Mouse (Mus musculus): ENCODE results near the gene Nrap.

The Nrap gene

DNA sequence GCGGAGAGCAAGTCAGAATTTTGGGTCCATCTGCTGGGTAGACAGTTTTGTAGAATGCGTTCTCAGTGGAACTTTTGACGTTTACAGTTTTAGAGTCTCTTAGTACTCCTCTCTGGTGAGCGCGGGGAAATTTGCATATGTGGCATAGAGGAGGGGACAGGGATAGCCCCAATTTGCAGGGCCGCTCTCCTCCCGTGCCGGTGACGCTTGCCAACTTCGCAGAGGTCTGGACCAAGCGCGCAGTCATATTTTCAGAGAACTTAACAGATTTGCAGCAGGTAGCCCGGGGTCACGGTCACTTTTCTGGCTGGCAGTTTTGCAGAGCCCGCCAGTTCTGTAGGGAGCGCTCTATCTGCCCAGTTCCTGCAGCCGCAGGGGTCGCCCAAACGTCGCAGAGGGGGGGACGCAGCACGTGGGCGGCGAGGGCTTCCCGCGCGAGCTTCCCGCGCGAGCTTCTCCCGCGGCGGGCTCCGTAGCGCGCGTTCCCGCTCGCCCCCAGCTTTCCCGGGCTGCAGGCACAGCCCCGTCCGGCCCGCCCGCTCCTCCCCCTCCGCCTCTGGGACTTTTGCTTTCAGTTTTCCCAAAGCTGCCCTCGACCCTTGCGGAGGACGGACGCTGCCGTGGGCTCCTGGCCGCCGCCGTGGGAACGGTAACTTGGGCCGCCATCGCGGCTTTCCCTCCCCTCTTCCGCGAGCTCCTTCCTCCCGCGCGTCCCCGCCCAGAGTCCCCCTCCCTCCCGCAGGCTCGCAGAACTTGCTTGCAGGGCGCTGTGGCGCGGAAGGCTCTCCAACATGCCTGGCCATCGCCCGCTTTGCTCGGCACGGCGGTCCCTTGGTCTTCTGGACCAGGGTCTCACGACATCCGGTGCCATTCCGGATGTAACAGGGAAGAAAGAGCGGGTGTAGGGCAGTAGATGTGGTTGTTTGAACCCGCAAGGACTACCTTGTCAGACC is 7.1 kb upstream of the Nrap start, which contains the start of gene Casp7:
Casp7 (plus strand) TSS at position 461 of the 953 bp plus-strand sequence.
- DNase-seq (ENCODE audit: low read depth, low spot score), result peak; percentile 88

DNA sequence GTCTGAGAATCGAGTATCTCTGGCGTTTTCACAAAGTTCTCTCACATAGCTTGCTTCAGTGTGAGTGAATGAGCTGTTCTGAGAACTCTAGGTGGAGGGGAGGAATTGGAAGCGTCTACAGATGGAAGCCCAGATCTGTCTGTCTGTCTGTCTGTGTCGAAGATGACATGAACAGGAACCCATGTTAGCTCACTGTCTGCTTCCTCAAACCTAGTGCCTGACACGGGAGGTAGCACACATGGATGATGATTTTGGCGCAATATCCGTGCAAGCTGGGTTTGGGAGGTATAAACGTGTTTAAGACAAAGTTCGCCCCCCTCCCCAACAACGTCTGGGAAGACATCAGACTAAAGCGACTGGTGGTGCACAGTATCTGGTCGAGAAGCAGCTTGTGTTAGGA is 6.4 kb upstream of the Nrap start:
- DNase-seq (ENCODE audit: low read depth, low spot score), result peak; percentile 63

DNA sequence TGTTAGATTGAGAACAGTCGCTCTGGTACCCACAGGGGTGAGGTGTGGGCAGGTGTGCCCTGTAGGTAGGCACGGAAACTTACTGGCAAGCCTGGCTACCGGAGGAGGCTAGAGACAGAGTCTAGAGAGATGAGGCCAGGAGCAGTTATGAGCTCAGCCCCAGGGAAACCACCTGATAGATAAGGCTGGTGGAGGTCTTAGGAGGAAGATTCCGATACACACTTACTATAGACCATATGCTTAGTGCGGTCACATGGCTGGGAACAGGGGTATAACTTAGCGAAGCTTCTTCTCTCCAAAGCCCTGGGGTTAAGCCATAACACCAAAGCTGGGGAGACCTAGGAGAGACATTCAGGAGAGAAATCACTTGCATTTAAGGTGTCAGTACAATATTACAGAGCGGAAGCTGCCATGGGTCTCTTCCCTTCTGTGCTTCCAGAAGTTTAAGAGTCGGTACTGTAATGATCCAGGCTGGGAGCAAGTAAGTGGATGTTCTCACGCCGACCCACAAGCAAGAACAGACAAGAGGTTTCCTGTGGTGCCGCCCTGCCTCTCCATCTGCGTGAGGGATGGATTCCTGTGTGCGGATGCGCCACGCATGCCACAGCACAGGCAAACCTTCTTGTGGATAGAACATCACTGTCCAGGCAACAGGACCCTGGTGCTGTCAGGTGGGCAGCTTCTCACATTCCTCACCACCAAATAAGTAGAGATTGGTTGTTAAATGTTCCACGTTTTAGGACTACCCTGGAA is 5.5 kb upstream of the Nrap start:
- no peak for DNase-seq (ENCODE audit: low read depth, low spot score)

DNA sequence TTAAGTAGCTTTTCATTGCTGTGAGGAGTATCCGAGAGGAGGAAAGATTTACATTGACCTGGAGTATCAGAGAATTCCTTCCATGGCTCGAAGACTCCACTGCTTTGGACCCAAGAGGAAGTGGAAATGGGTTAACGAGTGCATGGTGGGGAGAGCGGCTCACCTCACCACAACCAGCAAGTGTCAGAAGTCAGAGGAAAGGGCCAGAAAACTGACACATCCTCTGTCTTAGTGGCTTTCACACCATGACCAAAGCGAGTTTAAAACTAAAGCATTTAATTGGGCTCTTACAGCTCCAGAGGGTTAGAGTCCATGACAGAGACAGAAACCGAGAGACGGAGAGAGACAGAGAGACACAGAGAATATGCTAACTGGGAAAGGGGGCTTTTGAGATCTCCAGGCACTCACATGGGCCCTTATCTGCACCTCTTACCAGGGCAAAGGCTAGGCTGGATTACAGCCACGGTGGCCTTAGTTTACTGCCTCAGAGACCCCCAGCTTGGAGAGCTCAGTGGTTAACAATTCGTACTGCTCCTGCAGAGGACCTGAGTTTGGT is 3.6 kb upstream of the Nrap start:
- no peak for DNase-seq (ENCODE audit: low read depth, low spot score)

DNA sequence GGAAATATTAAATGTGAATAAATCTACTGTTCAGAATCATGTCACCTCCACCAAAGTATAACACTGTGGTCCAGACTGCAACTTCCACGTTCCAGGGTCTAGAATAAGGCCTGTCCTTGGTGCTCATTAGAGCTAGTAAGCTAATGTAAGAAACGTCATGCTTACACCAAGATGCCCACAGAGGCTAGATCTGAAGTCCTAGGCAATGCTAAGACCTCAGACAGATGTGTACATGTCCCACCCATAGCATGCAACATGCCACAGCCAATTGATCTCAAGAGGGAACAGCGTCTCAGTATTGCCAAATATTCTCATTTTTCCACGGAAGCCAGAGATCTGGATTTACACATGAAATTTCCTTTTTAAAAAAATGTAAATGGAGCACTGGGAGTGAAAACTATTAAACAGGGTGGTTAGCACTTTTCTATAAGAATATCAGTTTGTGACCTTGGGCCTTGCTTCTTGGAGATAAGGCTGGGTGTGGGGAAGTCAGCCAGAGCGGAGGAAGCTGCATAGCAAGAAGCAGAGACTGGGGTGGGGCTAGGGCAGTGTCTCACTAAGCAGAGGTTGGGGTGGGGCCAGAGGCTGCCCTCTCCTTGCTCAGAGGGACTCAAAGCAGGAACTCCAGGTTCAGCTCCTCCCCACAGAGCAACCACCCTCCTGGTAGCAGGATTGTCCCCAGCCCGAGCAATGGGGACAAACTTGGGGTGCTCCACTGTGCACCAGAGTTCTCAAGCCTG is 1.6 kb upstream of the Nrap start:
- peak; percentile 22 for DNase-seq (ENCODE audit: low read depth, low spot score)

DNA sequence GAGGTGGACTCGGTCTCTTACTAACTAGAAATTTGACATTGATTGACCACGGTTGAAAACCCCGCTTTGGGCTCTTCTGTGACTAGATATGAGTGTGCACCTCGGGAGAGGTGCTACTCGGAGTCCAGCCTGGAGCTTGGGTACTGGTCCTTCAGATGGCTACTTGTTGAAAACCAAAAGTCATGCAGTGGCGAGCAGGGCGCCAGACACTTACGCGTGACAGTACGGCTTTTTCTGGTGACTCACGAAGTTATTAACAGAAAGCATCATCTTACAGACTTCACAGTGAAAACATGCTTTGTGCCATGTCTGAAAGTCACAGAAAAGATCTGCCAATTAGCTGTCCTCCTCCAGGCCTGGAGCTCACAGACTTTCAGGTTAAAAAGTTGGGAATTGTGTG is 661 bp downstream of the Nrap start:
- no peak for DNase-seq (ENCODE audit: low read depth, low spot score)

DNA sequence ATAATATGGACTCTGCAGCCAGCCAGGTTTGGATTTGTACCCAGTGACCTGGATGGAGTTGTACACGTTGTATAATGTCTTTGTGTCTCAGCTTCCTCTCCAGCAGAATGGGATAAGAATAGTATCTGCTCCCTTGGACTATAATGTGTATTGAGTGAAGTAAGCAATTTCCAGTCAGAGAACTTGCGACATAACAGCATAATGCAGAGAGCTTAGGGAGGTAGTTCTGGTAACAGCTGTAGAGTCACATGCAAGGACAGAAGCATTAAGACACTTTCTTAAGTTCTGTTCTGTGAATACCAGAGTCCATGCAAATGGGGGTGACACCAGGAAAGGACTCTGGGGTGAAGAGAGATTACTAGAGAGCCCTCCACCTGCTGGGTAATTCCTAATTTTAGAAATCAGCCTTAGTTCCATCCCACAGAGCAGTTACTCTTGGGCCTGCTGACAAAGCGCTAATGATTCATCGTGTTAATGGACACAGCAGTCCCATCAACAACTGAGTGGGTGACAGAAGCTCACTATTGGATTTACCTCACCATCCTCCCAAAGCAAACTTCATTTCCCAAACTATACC is 2.0 kb downstream of the Nrap start:
- no peak for DNase-seq (ENCODE audit: low read depth, low spot score)

DNA sequence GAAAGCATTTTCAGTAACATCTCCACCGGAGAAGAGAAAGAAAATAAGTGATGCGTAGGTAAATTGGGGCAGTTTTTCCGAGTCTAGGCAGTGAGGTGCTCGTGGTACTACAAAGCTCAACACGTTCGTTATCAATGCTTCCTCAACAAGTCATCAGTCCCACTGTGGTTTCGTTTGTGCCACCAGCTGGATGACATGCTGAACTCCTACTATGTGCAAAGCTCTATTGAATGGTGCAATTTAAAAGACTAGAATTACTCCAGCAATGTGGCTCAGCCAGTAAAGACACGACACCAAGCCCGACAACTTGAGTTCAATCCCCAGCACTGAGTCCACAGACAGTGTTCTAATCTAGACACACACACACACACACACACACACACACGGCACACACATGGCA is 3.7 kb downstream of the Nrap start:
- DNase-seq (ENCODE audit: low read depth, low spot score), result no peak

DNA sequence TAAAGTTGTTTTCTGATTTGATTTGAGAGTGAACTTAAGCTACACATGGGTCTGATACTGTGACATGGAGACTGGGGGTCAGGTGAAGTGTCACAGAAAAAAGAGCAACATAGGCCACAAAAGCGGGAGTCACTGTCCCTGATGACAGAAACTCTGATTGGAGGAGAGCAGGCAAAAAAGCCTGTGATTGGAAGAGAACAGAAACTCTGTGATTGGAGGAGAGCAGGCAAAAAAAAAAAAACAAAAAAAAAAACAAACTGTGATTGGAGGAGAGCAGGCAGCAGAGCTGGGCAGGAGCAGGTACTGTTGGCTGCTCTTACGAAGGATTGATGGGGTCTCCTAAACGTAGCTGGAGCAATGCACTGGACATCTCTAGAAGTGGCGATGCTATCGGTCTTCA is 4.3 kb downstream of the Nrap start:
- no peak for DNase-seq (ENCODE audit: low read depth, low spot score)

DNA sequence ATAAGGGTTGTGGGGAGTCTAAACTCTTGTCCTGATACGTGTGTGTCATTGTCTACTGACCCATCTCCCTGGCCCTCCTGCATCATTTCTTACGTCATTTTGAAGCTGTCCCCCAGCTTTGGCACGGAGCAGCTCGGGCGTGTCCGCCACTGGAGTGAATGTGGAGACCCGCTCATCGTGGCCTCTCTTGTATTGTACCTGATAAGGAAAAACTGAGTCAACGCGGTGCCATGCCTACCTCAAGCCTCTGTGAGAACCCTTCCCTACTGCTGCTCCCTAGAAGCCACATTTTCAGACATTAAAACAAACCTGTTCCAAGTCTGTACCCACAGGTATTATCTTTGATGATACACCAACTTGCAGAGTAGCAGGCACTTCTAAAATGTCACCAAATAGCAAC is 8.4 kb downstream of the Nrap start:
- DNase-seq (ENCODE audit: low read depth, low spot score), result no peak

DNA sequence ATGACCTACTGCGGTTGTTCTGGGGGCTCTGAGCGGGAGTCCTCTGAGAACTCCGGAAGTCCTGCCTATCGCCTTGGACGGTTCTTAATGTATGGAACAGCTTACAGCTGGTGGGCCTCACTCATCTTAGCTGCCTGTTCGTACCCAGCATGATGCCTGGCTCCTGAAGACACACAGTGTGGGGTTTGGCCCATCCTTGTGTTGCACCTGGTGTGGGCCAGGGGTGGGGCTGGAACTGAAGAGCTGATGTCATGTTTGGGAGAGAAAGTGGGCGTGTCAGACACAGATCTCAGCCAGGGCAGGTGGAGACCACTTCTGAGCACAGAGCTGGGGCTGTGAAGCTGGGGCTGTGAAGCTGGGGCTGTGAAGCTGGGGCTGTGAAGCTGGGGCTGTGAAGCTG is 9.5 kb downstream of the Nrap start:
- DNase-seq (ENCODE audit: low read depth, low spot score), result no peak

DNA sequence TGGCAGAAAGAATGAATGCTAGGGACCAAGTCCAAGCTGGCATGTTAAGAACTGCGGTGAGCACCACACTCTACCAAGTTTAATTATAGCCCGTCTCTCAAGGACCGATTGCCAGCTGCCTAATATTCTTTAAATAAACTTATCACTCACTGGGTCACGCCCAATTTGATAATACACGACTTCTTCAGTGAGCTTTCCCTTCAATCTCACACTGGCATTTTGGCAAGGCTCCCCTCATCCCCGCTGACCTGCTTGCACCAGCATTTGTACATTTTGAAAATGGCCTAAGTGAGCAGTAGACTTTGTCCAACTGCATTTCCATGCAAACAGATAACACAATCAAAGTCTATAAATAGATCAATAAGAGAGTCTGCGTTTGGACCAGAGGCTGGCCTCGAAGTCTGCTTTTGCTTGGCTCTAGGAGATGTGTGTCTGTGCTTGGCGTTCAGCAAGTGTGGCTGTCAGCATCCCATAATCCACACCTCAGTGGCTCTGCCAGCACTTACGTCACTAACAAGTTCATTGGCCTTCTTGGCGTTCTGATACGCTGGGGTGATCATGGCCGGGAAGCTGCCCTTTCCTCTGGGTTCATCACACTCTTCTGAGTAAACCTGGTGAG is 11.2 kb downstream of the Nrap start:
- no peak for DNase-seq (ENCODE audit: low read depth, low spot score)

DNA sequence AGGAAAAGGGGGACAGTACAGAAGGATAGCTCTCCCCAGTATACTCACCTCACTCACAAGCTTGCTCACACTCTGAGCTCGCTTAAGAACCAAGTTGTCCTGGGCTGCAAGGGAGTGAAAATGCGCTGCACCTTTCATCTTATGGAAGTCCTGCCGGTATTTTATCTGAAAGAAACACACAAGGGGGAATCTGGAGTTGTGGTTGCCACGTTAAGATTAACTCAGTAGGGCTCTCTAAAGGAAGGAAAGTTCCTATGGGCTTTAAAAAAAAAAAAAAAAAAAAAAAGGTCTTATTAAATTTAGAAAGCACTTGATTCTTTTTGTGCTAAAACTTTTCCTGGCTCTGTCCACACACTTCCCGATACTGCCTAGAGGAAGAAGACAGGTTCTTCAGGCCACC is 11.8 kb downstream of the Nrap start:
- DNase-seq (ENCODE audit: low read depth, low spot score), result no peak

DNA sequence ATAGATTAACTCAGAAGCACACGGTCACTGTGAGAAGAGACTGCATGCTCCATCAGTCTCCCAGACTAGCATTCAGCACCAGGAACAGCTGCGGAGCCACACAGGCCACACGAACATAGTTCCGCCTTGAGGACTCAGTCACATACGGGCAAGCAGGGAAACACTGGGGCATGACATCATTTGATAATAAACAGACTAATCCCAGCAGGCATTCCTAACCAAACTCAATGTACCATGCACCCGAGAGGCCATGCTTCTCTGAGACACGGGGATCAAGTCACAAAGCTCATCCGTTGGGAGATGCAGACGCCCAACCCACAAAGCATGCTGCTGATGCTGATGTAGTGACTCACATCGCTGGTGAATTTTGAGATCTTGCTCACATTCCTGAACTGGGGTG is 15.8 kb downstream of the Nrap start:
- no peak for DNase-seq (ENCODE audit: low read depth, low spot score)

DNA sequence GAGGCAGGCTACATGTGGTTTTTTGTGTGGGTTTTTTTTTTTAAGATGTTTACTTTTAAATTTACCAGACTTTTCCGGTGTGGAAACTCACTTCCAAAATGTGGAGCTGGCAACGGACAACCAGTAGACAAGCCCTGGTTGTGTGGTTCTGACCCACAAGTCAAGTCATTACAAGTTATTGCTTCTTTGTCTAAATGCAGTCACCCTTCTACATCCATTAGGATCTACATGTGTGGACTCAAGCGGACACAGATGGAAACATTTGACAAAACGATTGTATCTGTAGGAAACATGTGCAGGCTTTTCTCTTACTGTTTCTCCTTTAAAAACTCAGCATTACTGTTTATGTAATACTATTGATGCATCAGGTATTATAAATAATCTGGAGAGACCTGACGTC is 16.6 kb downstream of the Nrap start:
- DNase-seq (ENCODE audit: low read depth, low spot score), result no peak

DNA sequence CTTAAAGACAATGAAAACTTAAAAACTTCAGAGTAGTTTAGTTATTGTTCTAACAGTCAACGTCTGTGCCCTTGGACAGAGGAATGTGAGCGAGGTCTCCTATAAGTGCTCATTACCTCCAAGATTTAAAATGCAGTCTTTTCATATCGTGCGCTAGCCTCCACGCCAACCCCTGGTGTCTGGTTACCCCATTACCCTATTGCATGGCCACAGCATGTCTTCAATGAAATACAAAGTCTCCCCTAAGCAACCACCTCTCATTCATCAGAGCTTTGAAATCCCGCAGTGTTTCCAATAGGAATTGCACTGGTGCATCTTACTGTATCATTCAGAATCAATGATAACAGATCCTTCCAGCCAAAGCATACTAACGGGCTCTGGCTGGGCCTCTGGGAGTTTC is 17.6 kb downstream of the Nrap start:
- DNase-seq (ENCODE audit: low read depth, low spot score), result no peak

DNA sequence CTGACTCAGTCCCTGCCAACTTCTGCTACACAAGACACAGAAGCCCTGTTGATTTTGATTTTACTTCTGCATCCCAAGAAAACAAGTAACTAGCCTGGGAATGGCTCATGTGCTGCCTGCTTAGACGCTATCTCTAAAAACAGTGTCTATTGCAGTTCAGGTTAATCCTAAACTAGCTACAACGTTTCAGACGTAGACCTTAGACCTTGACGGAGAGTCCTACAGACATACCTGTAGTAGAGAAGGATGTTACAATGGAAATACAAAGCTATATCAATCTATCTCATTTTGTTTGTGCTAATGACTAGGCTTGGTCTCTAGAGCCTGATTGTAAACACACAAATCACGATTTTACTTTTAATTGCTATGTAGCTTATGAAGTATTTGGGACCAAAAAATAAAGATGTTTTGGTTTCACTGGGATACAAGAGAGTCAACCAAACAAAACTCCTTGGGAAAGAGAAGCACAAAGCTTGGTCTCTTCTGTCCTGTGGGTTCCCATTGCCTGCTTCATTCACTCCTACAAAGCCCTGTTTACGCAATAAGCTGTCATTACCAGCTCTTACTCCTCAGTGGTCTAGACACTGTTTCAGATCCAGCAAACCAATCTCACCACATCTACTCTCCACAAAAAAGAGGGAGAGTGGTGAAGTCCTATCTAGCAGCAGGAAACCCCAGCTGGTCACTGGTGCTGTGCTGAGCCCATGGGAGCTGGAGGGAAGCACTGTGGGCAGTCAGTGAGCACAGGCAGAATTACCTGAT is 19.3 kb downstream of the Nrap start:
- DNase-seq (ENCODE audit: low read depth, low spot score), result no peak

DNA sequence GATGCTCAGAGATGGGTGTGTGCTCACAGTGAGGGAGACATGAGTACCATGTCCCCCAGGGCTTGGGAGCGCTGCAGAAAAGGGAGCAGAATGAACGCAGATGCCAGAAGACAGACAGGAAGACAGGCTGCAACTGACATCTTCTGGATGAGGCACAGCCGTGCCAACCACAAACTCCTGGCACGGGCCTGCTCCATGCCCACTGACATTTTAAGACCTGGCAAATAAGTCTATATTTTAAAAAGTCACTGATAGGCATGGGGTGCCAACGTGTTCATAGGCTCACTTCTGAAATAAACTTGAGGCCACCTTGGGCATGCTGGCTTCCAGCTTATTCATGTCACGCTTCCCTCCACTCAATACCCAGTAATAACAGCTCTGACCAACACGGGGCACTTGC is 20.9 kb downstream of the Nrap start:
- no peak for DNase-seq (ENCODE audit: low read depth, low spot score)

DNA sequence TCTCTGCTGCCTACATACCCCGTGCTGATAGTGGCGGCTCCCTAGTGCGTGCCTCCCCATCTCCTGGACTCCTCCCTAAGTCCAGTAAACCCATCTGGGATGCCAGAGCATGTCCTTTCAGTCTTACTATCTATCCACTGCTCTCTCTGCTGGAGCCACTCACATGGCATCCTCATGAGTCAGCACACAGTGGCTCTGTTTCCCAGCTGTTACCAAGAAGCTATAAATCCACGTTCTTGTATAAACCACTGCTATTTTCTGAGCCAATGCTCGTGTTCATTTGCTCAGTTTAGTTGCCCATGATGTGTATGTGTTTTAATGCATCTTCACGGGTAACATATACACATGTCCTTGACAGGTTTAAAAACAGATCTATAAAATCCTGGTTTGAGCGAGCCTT is 22.1 kb downstream of the Nrap start:
- DNase-seq (ENCODE audit: low read depth, low spot score), result no peak

DNA sequence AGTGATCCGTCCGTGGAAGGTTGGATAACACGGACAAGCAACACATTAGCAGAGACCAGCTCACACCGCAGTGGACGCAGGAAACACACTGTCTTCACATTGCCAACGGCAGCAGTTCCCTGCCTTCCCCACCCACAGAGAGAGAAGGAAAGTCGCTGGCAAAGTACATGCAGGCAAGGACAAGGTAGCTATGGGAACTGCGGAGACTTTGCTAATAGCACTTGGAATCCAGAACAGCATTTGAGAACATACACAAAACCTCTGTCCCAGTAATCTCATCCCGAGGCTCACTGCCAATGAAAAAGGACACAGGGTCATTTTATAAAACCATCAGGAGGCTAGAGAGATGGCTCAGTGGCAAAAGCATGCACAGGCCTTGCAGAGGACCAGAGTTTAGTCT is 23.2 kb downstream of the Nrap start:
- no peak for DNase-seq (ENCODE audit: low read depth, low spot score)

Data from CD4-positive, CD25-positive, alpha-beta regulatory T cell, adult 2 months (primary cell).